Mouse (Mus musculus) neutrophil, adult 5-6 weeks (primary cell): ENCODE data around the gene Hacd3. TPM values are rescaled to one million over a fixed set of nuclear protein-coding genes. Genes with fewer than 3 reads are reported as not detected.
"Not testable (repeated sequence)": the region's sequence is repeated elsewhere in the genome, so short reads cannot be mapped to it uniquely, and the experiment has no call there.

Source experiments
- ATAC-seq: fragments of 151-379, 151-347 bp; 2 replicates; pipeline ENCODE4 v1.8.0; 2017; ENCODE audit warnings: mild to moderate bottlenecking, moderate TSS enrichment; ENCODE audit not compliant: insufficient number of reproducible peaks, poor library complexity, low FRiP score, severe bottlenecking; ENCODE audit errors: extremely low read depth
- total RNA-seq: library from RNA; stranded (forward); fragments of 200-1000 nt; gene quantifications from 2 replicates; pipeline ENCODE4 v1.2.3, GENCODE M21; 2017

Hacd3 gene
- total RNA-seq, 1 experiment from 2014 or later = 22.6 TPM

DNA sequence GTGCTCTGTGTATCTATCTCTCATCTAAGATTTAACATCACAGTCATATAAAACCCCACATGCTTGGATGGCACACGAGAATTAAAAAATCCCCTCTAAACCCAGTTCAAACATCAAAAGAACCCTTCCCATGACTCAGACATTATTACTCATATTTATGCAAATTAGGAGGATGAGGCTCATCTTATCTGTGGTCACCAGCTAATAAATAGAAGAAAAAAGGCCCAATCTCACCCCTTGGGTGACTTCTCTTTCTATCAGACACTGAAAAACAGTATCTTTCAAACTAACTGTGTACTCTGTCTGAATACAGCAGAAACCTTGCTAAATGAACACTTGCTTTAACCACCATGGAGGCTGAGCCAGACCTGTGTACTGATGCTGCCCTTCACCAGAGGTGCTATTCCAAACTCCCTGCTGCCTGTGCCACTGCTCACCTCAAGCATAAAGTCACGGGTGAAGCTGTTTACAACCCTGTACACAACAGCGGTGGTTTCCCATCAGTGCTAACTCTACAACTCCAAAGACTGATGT lies 2.8 kb downstream of the Hacd3 start:
- no peak for ATAC-seq

DNA sequence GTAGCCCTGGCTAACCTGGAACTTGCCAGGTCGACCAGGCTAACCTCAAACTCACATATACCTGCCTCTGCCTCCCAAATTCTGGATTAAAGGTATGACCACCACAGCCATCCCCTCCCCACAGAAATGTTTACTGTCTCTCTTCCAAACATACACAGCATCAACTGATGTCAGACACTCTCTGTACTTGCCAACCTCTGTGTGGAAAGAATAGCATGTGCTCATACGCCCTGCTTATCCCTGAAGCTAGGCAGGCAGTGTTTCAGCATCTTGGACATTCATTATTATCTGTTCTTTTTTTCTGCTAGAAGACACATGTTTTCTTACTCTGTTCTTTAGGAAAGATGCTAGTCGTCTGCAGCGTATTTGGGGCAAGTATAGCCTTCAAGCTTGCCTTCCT lies 3.6 kb downstream of the Hacd3 start:
- ATAC-seq = no peak

DNA sequence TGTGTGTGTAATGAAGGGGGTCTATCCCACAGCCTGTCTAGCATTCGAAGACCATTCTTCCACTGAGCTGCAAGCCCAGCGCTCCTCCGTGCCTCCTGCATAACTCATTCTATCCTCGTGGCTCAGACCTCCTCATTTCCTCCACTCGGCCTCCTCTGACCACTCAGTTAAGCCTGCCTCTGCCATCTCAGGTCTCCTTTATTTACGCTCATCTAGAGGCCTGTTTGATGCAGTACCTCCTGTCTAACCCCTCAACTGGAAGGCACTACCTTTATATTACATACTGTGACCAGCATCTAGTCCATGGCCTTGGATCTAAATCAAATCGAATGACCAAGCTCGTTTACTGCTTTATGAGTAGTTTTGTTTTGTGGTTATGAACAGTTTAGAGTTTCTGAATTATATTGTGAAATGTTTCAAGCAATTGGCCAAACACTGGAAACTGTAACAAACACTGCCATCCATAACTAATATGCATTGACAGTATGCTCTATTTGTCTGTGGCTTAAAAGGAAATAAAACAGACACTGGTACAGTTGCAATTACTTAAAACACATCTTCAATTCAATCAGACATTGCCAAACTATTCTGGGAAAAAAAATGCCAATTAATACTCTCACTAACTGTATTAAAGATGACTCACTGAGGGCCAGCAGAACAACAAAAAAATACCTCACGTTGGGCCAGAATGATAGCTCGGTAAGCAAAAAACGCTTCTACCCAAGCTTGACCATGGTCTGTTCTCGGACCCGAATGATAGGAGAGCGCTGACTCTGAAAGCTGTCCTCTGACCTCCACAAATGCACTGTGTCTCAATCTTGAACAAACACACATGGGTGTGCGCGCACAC lies 4.3 kb downstream of the Hacd3 start:
- no peak for ATAC-seq

DNA sequence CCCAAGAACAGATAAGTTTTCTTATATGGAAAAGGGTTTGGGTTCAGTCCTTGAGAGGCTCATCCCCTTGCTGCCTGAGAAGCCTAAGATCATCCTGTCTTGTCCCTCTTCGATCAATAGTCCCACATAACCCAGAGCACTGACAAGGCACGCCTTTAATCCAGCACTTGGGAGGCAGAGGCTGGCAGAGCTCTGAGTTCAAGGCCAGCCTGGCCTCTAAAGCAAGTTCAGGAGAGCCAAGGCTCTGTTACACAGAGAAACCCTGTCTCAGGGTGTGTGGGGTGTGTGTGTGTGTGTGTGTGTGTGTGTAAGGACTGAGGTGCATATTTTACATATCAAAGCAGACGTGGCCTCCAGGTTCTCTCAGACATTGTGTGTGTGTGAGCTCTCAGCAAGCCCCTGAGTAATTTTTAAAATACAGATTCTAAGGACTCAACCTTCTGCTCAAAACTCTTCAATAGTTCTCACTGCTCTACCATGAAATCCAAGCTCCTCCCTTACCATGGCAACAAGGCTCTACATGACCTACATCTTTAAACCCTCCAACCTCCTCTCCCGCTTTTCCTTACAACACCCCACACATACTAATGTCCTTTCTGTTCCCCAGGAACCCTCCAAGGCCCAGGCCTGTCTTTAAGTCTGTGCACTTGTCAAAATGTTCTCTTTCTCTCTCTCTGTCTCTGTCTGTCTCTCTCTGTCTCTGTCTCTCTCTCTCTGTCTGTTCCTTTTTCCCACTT lies 5.1 kb downstream of the Hacd3 start:
- no peak for ATAC-seq

DNA sequence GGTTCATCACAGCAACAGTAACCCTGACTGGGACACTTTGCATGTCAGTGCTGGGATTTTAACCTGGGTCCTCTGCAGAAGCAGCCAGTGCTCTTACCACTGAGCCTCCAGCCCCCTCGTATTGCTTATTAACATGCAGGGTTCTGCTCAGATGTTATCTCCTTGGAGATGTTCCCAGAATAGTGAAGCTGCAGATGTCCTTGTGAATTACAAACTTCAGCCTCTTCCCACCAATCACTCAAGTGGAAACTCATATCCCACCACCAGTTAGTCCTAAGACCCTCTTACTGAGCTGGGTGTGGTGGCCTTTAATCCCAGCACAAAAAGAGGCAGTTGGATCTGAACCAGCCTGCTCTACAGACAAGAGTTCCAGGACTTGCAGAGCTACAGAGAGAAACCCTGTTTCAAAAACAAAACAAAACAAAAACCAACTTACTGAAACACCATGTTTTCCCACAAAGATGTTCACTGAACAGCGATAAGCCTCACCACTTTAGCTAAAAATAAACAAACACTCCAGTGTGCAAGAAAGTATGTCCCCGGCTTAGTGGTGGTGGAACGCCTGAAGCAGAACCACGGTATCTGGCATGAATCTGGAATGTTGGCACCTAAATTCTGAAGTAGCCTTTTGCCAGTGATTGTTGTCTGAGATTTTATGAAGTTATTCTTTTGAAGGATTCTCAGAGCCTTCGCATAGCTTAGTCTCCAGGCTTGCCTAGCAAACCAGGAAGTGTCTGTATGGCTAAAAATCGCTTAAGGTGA lies 5.9 kb downstream of the Hacd3 start:
- no peak for ATAC-seq

DNA sequence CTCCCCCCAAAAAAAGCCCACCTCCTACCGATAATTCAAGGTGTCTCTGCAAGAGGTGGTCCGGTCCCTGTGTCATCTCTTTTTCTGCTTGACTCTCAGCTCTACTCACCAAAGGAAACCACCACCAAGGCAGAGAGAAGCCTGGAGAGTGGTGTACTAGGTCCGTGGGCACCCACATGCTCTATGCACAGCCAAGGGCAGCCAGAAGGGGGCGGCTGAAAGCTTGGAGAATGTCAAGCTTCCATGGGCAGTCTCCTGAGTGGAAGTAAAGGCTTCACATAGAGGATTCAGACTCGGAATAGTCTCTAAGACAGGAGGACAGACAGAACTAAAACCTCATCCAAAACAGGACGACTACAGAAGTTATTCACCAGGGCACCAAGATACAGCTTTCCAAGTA lies 10.2 kb downstream of the Hacd3 start:
- ATAC-seq = no peak

DNA sequence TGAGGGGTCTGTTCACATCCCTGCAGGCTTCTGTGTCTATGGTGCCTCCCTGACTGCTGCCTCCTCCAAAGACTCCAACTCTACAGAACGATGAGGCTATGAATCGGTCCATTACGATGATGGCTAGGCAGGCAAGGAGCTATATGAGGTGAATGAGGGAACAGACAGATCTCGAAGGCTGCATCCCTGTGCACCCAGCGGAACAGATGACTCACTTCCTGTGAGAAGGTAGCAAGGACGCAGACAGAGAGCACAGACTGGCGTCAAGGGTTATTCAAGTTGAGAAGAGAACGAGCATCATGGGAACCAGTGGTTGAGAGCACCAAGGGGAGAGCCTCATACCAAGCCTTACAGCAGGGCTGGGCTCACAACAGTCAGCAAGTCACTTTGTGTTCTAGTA lies 10.9 kb downstream of the Hacd3 start:
- peak; percentile 41; the same call in 1 of the 2 replicates for ATAC-seq

DNA sequence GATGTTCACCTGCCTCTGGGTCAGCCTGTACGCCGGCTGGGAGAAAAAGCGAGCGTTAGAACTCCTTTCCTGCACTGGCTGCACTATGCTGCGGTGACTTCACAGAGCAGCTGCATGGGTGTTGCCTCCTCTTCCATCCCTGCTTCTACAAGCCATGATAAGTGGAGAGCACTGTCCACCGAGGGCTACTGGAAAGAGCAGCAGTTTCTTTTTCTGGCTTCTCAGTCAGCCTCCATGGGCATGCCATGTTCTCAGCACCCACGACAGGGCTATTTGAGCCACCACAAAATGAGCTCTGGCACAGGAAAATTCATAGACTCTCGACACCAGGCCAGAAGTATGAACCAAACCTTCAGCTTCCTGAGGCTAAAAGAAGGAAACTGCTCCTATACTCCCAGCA lies 15.8 kb downstream of the Hacd3 start:
- ATAC-seq = no peak

DNA sequence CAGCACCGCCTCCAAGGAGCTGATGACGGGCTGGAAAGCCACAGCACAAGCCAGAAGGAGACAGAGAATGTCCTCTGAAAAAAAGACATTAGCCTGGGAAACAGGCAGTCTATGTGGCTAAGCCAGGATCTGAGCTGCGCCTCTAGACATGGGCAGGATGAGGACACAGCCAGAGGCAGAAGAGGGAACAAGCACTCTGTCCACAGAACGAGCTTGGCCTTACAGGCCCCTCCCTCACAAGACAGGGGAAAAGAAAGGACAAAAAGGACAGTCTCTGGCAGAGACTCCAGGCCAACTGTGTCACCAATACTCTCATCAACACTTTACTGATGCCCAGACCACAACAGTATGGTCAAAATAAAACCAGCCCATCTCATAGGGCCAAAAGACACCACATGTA lies 20.0 kb downstream of the Hacd3 start:
- no peak for ATAC-seq

DNA sequence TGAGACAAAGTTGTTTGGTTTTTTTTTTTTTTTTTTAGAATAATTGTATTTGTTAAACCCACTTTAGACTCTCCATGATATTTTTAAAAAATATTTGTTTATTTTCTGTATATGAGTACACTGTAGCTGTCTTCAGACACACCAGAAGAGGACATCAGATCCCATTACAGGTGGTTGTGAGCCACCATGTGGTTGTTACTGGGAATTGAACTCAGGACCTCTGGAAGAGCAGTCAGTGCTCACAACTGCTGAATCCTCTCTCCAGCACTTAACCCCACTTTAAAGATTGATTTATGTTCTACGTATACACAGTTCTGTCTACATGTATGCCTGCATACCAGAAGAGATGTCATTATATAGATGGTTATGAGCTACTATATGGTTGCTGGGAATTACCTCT lies 26.0 kb downstream of the Hacd3 start:
- ATAC-seq = not testable (repeated sequence)

DNA sequence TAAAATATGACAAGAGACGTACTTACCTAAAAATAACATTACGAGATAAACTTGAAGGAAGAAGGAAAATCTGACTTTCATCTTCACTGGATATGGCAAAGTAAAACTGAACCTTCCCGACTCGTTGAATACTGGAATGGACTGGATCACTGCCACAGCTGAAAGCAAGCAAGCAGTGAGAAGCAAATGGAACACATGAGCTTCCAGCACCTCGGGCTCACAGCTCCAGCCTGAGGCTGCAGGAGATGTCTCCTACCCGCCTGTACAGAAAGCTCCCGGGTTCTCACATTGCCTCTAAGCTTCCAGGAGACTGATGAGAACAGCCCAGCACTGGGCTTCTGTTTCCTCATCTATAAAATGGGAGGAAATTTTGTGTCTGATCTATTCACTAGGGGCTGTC lies 31.2 kb downstream of the Hacd3 start:
- ATAC-seq = no peak

DNA sequence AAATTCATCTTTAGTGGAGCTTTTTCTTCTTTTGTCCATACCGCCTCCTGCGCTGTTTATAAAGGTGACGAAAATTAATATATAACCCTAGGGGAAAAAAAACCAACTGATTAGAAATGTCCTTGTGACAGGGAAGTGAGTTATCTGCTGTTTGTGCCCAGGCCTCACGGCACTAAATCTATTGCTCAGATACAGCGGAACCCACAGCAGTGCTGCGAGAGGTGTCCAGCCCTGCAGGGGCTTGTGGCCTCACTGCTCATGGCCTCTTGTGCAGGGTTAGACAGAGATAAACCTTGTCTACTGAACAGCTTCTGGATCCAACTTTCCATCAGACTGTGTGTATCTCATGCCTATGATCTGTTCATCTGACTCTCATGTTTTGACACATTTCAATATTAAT lies 33.0 kb downstream of the Hacd3 start:
- no peak for ATAC-seq

DNA sequence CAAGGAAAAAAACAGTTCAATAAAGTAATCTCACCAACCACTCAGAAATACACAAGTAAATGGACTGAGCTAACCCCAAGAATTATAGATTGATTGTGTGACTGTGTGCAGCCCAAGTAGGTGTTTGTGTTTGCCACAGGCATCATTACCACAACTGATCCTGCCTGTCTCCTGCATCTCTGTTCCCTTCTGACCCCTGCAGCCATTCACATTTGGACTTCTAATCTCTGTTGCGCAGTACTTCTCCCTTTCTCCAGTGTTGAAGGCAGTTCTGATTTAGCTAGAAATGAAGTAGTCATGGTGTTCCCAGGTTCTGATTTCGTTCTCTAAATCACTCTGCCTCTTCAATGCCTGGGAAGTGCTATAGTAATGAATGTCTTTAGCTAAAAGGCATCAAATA lies 33.8 kb downstream of the Hacd3 start:
- ATAC-seq = no peak

DNA sequence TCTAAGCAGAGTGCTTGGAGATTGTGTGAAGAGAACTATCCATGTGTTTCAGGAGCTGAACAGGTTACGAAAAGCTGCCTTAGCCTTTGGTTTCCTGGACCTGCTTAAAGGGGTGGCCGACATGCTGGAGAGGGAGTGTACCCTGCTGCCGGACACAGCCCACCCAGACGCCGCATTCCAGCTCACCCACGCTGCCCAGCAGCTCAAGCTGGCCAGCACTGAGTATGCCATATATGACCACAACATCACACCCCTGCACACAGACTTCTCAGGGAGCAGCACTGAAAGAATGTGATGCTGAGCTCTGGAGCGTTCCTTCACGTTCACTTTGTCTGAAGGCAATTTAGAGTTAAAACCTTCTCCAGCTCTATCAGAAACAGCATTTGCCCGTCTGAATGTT lies 35.7 kb downstream of the Hacd3 start:
- ATAC-seq = no peak

DNA sequence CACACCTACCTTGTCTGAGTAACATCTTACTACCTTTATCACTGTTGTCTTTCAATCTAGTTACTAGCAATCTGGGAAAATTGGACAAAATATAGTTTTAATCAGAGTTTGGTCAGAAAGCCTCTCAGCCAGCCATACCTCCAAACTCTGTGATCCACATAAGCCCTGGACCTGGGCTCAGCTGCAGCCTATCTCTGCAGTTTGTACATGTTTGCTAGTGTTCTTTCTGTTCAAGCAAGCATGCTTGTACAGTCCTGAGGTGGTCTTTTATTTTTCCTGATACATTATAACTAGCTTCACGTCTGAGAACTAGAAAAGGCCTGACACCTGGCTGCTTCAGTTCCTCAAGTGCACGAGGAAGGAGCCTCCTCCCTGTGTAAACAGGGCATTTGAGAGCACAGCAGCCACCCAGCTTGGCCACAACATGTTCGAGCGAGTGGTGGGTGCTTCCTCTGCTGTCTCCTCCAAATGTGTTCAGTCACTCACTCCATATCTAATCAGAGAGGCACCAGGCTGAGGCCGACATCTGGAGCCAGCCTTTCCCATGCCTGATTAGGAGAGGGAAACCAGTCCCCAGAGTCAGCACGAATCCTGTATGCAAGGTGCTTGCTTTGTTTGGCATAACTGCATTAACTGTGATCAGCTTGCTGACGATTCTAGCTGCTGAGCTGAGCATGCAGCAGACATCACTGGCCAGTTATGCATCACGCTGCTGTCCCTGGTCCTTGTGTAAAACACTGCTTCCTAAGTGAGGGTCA lies 36.3 kb downstream of the Hacd3 start:
- no peak for ATAC-seq

DNA sequence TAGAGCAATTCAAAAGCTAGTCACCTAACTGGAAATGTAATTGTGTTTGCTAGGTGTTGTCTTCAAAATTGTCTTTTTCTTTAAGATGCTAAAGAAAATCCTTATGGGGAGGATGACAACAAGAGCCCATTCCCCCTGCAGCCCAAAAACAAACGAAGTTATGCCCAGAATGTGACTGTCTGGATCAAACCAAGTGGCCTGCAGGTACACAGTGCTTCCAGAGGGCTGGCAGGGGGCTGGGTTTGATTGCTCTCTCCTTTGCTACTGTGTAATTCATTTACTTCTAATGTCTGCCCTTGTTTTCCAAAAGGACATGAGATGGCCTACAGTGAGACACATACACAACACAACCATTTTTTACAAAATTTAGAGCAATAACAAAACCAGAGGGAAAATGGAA lies 39.6 kb downstream of the Hacd3 start:
- ATAC-seq = no peak

DNA sequence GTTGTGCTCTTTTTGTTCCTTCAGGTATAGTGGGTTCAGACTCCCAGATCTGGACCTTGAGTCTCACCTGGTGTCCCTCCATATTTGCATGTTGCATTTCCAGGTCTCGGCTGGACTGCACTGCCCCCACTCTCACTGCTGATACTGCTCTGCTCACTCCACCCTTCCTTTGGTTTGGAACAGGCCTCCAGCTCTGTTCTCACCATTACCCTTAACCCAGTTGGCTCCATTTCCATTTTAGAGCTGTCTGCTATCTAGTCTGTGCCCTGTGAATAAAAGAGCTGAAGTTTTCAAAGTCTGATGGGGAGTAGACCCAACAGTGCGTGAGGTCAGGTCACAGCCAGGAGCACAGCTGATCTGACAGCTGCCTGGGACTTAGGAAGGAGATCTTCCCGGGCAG lies 40.9 kb downstream of the Hacd3 start:
- no peak for ATAC-seq

DNA sequence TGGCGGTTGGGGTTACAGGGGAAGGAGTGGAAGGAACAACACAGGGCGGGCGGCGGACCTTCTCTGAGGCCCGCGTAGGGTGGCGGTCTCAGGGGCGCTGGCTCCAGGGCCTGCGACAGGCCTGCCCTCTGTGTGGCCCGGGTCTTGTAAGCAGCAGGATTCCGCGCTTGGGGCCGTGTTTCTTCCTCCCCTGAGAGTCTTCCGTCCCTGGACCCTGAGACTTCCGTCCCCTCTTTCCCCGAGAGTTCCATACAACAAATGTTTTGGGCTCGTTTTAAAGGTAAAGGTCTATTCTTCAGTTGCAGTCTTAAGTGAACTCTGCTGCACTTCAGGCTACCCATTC lies 60.5 kb downstream of the Hacd3 start:
- ATAC-seq = no peak
